Mouse (Mus musculus): ENCODE measurements around the gene Arfgap2. TPM values are rescaled to one million over a fixed set of nuclear protein-coding genes. Genes with fewer than 3 reads are reported as not detected.

Arfgap2 gene
- 41.4 and 45.3 TPM in 2 replicates for polyA plus RNA-seq (2012; rRNA removed)

DNA sequence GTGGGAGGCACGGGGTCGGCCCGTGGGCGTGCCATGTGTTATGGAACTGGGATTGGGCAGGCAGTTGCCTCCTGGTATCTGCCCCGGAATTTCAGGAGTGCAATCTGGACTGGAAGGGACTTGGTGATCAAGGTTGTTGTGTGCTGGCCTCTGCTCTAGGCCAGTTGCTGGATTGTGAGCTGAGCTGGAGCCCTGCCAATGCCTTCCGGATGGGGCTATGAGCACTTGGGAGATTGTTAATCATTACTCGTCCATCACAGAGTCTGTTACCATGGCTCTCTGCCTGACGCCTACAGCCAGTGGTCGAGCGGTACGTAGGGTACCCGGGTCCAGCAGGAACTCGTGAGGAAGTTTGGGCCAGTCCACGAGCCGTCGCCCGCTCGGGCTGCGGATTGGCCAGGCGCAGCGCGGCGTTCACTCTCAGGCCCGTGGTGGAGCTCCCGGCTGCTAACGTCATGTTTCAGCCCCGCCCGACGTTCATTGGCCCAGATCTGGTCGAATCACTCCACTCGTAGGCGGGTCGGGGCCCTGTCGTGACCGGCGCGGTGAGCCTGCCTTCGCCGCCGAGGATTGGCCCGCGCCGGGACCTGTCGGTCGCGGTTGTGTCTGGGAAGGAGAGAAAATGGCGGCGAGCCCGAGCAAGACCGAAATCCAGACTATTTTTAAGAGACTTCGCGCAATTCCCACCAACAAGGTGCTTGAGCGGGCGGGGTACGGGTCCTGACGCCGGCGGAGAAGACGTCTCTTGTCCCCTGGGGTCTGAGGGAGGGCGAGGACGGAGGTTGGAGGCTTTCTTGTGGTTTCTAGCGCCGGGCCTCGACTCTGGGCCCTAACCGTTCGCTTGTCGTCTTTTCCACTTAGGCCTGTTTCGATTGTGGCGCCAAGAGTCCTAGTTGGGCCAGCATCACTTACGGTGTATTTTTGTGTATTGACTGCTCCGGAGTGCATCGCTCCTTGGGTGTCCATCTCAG, at the start of gene Arfgap2:
Gene Arfgap2, plus strand, starts transcription at position 264 of the 971 bp plus-strand sequence.

DNA sequence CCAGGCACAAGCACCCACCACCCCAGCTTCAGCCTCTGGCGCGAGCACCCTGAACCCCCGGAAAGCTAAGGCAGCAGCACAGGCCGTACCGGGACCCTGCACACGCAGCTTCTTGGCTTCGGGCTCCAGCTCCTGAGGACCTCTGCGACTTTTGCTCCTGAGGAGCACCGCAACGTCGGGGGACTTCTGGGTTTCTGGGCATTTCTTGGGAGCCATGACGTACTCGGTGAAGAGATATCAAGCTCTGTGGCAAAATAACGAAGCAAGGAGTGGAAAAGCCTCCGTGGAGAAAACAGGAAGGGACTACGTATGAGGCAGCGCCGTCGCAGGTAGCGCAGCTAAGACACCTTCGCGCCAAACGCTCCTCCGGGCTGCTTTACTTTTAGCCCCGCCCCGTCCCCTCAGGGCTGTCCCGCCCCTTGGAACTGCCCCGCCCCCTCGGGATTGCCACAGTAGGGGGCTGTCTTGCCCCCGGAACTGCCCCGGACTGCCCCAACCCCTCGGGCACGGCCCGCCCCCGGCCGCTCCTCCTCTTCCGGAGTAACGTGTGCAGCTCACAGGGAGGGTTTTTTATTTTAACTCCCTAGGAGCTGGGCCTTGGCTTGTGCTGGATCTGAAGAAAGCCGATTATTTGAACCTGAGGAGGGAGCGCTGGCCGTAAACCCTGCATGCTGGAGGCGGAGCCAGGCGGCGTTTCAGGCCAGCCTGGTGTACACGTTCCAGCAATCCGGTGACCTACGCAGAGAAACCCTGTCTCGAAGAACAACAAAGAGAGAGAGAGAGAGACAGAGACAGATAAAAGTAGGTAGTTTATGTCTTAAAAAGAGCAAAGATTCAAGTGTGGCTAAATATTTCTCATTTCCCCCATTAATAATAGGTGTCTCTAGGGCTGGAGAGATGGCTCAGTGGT, 27.9 kb upstream of the Arfgap2 start, which contains the start of gene Ddb2:
Gene Ddb2, minus strand, starts transcription at position 382 of the 910 bp plus-strand sequence.

GRCm38 (mm10) chr2:91255661-91256150, 9.1 kb upstream of the Arfgap2 start, which contains the start of gene Pacsin3:
Pacsin3 (plus strand) TSS chr2:91255954.

Other genes starting within 250 kb of the Arfgap2 start
- 11.2 and 11.7 TPM in 2 replicates for gene Rapsn, start 229.4 kb upstream of the Arfgap2 start, polyA plus RNA-seq (2012; rRNA removed)
- gene Psmc3, start 211.0 kb upstream of the Arfgap2 start, polyA plus RNA-seq (2012; rRNA removed), result 106 and 121 TPM in 2 replicates
- 86.0 and 100 TPM in 2 replicates for gene Slc39a13, start 194.6 kb upstream of the Arfgap2 start, polyA plus RNA-seq (2012; rRNA removed)
- gene Spi1, start 182.6 kb upstream of the Arfgap2 start, polyA plus RNA-seq (2012; rRNA removed), result 20.2 and 34.1 TPM in 2 replicates
- gene Mybpc3, start 146.8 kb upstream of the Arfgap2 start, polyA plus RNA-seq (2012; rRNA removed), result 8.8 and 14.9 TPM in 2 replicates
- gene Madd, start 81.1 kb upstream of the Arfgap2 start, polyA plus RNA-seq (2012; rRNA removed), result 11.5 and 13.8 TPM in 2 replicates
- 28.2 and 28.9 TPM in 2 replicates for gene Nr1h3, start 62.1 kb upstream of the Arfgap2 start, polyA plus RNA-seq (2012; rRNA removed)
- gene Acp2, start 62.1 kb upstream of the Arfgap2 start, polyA plus RNA-seq (2012; rRNA removed), result 28.6 and 35.5 TPM in 2 replicates
- 9.4 and 14.8 TPM in 2 replicates for gene Ddb2, start 28.0 kb upstream of the Arfgap2 start, polyA plus RNA-seq (2012; rRNA removed)
- gene Pacsin3, start 9.0 kb upstream of the Arfgap2 start, polyA plus RNA-seq (2012; rRNA removed), result 56.6 and 63.1 TPM in 2 replicates
- 25.6 and 35.1 TPM in 2 replicates for gene 1110051M20Rik, start 179.7 kb downstream of the Arfgap2 start, polyA plus RNA-seq (2012; rRNA removed)
- gene Lrp4, start 192.5 kb downstream of the Arfgap2 start, polyA plus RNA-seq (2012; rRNA removed), result 10.4 and 11.2 TPM in 2 replicates

Measured in ovary, adult 2 months (tissue).